Mouse (Mus musculus) embryo, embryonic 11 days (tissue): ENCODE results near the gene 1110008L16Rik.
"Not testable (repeated sequence)": the region's sequence is repeated elsewhere in the genome, so short reads cannot be mapped to it uniquely, and the experiment has no call there.

ENCODE experiments used
- DNase-seq: peaks from one replicate; pipeline ENCODE4 v3.0.0-alpha.2; 2015

1110008L16Rik gene

DNA sequence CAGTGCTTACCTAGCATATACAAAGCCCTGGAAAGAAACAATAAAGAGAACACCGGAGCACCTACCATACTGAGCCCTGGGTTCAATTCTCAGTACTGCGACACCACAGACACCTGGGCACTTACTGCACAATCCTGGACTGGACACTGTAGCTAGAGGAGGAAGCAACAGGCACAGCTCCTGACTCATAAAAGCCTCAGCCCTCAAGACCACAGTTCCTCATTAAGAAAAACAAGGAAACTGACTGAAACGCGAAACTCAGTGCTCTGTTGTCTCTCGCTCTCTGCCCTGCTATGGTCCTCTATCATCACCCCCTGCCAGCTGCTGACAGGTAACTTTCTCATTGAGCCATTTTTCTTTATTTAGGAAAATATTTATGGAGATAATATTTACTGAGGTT, at the start of gene 1110008L16Rik:
TSS of gene 1110008L16Rik (plus strand) at position 242 of the 400 bp plus-strand sequence.
- DNase-seq, result no peak

DNA sequence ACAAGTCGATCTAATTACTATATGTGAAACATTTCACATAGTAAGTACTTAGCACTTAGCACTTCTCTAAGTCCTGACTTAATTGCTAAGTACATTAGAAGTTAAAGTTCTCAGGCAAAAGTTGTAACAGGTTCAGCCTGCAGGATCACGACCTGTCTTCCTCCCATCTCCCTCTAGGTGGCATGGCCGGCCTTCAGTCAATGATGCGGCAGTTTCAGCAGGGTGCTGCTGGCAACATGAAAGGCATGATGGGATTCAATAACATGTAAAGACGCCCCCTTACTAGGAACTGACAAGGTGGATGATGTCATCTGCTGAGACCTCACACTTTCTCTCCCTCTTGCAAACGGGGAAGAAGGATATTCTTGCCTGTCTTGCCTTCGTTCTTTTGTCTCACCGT, 37.4 kb upstream of the 1110008L16Rik start:
- not testable (repeated sequence) for DNase-seq

DNA sequence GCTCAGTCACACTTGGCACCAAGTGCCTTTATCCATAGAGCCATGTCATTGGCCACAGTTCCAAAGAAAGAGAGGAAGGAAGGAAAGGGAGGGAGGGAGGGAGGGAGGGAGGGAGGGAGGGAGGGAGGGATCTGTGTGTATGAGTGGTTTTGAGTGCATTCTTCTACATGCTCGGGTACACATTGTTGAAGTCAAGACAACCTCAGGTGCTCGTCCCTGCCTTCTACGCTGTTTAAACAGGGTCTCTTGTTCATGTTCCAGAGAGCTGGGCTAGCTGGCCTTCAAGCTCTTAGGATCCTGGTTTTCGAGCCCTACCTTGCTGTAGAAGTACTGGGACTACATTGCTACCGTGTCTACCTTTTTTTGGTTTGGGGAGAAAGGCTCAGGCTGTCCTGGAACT, 36.0 kb upstream of the 1110008L16Rik start:
- not testable (repeated sequence) for DNase-seq

DNA sequence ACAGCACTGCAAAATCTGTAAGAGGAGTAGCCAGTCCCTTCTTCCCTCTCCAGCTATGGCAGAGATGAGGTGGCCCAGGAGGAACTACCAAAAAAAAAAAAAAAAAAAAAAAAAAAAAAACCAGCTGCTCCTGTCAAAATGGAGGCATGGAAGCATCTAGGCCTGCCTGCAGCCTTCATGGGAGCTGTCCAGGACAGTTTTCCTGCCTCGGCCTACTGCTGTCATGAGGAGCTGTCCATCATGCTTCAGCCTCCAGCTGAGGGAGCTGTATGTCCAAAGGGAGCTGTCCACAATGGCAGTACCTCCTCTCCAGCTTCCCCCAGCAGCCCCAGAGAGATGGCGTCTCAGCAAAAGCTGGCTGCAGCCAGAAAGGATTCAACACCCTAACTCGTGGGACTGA, 27.1 kb upstream of the 1110008L16Rik start:
- peak; percentile 13 for DNase-seq

DNA sequence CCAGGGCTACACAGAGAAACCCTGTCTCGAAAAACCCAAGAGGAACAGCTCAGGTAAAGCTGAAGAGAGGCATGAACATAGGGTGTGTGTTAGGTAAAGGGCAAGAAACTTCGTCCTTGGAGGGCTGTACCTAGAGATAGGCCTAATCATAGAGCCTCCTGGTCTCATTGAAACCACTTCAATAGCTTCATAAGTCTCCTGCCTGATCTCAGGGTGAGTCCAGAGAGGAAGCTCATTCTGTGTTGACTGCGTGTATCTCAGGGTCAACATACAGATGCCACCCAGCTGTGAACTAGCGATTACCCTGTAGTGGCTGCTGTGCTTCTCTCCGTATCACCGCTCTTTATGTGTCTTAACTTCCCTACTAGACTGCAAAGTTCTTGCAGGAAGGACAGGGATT, 21.8 kb upstream of the 1110008L16Rik start:
- DNase-seq, result not testable (repeated sequence)

DNA sequence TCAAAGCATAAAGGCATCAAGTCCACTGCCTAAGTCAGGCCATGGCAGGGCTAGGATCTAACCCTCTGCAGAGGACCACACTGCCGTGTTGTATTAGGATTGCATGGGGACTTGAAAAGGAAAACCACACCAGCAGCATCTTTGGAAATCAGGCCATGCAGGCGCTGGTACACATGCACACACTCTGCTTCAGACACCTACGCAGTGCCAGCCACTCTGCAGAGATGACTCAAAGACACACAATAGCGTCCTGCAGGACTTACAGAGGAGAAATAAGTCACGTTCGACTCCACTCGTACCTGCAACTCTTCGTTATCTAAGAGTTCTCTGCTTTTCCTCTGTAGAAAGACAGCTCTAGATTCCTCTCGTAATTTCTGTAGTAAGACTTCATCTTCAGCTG, 1.3 kb upstream of the 1110008L16Rik start:
- DNase-seq, result no peak

DNA sequence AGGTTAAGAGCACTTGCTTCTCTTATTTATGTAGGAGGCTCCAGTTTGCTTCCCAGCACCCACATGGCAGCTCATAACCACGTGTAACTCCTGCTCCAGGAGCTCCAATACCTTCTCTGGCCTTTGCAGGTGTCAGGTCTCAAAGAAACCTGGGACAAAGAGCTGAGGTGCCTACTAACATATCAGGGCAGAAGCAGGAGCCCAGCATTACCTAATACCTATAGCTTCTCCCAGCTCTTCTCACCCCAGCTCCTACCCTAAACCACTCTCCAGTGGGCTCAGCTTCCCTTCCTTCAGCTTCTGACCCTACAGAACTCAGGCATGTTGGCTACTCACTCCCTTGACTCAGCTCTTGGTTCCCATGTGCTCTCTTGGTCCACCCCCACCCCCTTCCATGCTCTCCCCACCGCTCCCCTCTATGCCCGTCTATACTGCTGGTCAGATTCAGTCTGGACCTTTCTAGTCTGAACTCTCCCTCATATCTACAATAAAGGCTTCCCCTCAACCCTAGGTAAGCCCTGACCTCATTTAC, 1.5 kb downstream of the 1110008L16Rik start:
- DNase-seq, result no peak

DNA sequence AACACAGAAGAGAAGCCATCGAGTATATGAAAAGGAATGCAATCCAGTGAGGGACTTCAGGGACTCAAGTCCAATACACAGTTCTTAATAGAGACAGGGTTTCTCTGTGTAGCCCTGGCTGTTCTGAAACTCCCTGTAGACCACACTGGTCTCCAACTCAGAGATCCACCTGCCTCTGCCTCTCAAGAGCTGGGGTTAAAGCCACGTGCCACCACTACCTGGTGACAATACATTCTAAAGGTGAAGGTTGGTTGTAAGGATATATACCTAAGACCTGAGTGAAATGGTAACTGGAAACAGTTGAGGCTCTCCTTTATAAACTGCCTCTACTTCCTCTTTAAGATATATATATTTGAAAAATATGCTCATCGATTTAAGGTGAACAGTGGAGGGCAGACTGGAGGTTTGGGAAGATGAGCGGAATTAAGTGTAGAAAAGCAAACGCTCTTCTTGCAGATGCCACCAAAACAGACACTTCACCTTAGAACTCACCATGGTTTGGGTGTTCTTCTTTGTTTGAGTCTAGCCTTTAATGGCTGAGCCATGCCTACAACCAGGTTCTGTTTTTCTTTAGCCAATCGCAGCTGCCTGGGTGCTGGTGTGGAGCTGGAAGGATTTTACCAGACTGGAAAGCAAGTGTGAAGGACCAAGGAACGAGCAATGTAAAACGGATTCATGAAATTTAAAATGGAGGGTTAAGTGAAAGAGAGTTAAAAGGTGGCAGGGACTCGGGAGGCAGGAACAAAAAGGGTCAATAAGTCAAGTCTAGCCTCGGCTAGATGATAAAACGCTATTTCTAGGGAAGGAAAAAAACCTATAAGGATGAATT, 2.3 kb downstream of the 1110008L16Rik start:
- DNase-seq, result peak; percentile 31

DNA sequence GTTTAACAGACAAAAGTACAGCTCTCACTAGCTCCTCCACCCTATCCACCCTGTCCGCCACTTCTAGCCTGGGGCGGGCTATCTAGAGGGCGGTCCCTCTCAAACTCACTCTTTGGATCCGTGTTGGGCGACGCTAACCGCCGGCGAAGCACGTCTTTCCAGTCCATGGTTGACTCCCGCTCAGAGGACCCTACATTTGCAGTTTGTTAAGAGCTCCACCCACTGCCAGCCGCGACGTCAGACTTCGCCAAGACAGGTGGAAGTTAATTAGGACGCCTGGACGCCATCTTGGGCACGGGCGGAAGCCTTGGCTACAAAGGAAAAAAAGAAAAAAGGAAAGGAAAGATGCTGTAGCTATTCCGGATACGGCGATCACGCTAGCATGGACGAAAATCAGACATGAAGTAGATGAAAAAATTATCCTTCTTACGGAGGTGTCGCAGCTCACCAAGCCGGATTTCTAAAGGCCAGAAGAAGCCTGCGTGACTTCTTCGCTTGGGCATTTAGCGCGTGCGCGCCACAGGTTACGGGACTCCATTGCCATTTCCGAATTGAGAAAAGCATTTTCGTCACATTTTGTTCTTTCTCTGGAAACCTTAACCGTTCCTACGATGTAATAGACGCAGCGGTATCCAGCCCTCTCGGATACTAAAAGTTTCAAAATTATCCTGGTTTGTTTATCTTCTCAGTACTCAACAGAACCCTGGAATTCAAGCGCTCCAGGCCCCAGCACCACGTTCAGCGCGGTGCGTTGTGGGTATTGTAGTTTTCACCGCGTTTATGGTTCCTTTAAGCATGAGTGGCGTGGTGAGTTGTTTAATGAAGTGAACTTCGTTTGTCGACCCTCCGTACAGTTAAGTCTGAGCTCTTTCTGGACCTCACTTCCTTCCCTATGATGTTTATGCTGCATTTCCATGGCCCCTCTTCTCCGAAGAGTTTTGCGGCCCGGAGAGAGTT, 3.4 kb downstream of the 1110008L16Rik start, which contains the start of gene Ppp2r3c:
TSS of gene Ppp2r3c (minus strand) at position 514 of the 957 bp plus-strand sequence.
- peak; percentile 96 for DNase-seq

DNA sequence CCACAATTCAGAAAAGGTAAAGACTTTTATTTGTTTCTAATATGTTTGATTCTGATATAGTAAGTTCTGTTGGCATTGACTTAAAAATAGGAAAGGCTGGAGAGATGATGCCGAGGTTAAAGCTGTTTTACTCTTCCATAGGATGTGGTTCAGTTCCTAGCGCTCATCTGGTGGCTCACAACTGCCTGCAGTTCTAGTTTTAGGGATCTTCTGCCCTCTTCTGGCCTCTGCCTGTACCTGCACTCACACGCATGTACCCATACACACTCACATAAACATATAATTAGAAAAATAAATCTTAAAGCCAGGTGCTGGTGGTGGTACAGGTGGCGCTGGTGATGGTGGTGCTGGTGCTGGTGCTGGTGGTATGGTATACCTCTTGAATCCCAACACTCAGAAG, 7.0 kb downstream of the 1110008L16Rik start:
- DNase-seq, result no peak

DNA sequence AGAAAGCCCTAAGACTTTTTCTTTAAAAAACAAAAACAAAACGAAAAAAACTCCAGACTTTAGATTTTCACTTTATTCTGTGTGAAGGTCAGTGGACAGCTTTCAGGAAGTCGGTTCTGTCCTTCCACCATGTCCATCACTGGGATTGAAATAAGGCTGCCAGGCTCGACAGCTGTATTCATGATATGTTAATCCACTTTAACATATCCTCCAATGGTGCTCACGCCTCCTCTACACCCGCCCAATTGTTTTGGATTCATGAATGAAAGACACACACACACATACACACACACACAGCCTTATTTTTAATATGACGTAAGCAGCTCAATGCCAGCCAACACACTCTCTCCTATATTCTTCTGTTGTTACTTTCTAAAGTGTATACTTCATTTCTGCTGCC, 8.2 kb downstream of the 1110008L16Rik start:
- DNase-seq, result no peak

DNA sequence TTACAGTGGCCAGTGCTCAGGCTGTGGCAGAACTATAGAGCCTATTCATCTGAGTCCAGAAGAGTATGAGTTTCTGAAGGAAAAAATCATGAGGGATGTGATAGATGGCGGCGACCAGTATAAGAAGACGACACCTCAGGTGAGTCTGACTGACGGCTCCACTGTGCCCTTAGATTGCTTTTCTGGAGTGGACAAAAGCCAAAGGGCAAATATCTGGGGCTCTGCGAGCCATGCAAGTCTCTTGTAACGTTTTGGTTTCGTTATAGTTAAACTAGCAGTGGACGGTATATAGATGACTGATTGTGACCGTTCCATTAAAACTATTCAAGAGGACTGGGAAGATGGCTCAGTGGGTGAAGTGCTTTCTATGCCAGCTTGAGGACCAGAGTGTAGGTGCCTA, 9.4 kb downstream of the 1110008L16Rik start:
- no peak for DNase-seq

DNA sequence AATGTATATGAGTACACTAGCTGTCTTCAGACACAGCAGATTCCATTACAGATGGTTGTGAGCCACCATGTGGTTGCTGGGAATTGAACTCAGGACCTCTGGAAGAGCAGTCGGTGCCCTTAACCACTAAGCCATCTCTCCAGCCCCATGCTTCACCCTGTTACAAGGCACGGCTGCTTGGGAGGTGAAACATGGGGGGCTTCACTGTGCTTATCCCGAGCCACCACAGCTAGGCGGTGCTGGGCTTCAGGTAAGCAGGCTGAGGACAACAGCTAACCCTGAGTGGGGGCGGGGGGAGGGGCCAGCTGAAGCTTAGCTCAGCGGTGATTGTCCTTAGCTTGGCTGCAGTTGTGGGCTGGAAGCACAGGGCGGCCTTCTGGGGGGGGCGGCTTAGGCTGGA, 10.1 kb downstream of the 1110008L16Rik start:
- DNase-seq, result no peak

DNA sequence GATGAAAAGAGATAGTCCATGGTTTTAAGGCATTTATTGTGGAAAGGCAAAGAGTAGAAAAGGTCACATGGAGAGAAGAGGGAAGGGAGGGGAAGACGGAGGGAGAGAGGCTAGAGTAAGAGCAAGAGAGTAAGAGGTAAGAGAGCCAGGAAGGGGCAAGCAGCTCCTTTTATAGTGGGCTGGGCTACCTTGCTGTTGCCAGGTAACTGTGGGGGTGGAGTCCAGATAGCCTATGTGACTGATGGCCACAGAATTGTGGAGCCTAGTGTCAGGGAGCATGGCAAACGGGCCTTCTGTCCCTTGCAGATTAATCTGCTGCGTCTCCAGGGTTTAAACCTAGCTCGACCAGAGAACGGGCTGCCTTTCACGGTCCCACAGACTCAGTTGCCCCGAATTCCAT, 12.5 kb downstream of the 1110008L16Rik start:
- DNase-seq, result no peak

DNA sequence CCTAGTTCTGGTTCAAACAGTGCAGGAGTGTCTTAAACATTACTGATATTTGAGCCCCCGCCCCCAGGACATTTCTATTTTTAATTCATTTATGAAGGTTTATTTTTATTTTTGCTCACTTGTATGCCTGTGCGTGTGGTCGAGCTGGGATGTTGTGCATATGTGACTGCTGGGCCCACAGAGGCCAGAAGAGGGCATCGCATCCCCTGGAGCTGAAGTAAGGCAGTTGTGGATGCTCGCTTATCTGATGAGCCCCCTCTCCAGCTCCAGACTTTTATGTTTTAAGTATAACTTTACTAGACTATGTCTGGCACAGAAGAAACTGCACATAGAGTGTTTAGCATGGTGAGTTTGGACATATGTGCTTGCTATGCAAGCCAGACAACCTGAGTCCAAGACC, 14.5 kb downstream of the 1110008L16Rik start:
- peak; percentile 11 for DNase-seq

DNA sequence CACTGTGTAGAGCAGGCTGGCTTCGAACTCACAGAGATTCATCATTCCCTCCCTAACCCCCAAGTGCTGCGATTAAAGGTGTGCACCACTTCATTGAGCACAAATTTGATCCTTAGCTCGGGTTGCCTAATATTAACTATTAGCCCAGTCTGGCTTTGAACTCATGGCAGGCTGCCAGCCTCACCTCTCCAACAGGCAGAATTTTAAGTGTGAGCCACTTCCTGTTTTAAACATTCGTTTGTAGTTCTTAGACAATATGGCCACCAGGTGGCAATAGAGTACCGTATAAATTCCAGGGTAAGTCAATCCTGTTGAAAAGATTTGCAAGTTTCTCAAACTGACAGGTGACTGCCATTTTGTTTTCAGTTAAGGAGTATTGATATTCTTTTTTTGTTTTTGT, 15.8 kb downstream of the 1110008L16Rik start:
- DNase-seq, result peak; percentile 85

DNA sequence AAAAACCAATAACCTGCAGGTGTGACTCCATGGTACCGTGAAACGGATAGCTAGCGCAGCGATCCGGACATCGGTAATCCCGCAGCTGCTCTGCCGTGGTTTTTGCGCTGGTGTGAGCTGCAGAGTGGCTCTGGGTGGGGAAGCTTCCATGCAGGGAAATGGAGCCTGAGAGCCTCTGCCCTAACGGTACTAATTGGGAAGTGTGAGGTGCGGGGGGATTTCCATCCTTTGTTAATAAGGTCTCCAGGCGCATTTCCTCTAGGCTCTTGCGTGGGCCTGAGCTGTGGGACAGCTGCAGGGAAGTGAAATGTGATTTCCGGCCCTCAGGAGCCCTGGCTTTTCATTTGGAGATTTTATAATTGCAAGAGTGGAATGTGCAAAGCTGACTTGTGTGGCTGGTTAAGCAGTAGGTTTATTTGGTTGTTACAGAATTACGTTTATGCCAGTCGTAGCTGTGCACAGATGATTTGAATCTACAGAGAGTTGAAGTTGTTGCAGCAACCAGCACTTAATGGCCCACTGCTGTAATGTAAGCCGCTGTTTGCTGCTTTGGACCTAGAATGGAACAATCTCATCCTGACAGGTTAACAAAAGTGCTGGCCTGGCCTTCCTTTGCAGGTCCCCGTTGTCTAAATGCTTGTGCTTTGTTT, 22.4 kb downstream of the 1110008L16Rik start:
- no peak for DNase-seq

DNA sequence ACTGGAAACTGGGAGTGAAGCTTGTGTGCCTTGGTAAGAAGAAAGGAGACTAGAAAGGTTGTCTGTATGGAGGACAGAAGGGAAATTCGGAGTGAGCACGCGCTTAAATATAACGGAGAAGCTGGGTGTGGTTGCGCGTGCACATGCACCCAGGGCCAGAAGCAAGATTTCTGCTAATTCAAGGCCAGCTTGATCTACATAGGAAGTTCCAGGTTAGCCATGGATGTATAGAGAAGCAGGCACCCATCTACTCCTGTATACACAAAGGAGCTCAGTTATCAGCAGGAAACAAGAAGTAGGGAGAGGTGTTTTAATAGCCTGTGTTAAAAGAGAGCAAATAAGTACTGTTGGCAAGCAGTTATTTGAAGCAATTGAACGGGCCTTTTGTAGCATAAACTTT, 26.3 kb downstream of the 1110008L16Rik start:
- no peak for DNase-seq

DNA sequence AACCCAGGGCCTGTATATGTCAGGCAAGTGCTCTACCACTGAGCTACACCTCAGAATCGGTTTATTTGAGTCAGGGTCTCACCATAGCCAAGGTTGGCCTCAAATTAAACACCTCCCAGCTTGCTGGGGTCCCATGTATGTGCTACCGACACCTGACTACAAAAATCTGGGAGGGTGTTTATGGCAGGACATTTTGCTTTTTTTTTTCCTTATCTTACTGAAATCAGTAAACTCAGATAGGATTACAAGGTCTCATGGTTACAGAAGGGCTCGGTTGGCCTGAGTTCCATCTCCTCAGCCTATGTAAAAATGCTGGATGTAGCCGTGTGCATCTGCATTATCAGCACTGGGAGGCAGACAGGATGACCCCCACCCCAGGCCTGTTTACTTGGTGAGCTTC, 29.4 kb downstream of the 1110008L16Rik start:
- no peak for DNase-seq

DNA sequence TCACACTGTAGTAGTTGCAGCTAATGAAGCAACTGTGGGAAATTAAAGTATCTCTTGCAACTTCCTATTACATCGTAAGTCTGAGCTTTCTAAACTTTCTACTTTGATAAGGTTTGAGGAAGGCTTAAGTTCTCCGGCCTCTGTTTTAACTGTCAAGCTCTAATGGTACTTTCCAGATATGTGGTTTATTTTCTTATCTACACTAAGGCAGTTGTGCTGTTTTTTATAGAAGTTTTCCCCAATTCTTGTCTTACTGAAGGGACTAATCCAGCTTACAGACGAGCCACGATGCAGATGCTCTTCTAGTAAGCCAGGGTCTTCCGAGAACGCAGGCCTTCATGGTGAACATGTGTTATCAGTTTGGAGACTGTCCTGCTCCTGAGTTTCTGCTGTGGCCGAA, 30.0 kb downstream of the 1110008L16Rik start:
- DNase-seq, result no peak

DNA sequence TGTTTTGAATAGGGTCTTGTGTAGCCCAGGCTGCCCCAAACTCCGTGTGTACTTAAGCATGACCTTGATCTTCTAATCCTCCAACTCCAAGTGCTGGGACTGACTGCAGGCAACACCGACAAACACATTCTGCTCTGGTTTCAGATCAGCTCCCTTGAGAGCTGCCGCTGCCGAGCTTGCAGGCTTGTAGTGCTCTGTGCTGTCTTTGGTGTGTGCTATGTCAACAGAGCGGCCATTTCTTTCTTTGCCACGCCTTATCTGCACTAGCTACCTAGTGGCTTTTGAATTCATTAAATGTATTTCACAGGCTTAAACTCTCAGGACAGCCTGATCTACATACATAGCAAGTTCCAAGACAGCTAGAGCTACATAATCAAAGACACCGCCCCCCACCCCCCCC, 34.3 kb downstream of the 1110008L16Rik start:
- no peak for DNase-seq

DNA sequence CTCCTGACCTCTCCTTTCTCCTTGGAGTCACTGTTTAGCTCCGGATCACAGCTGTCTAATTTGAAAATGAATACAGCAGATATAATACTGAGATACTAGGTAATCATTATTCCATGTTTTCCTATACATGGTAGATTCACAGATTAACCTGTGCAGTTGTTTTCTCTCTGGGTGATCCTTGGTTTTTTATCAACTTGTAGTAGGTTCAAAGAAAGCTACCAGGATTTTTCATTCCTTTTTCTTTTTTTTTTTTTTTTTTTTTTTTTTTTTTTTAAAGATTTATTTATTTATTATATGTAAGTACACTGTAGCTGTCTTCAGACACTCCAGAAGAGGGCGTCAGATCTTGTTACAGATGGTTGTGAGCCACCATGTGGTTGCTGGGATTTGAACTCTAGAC, 39.1 kb downstream of the 1110008L16Rik start:
- DNase-seq, result not testable (repeated sequence)

DNA sequence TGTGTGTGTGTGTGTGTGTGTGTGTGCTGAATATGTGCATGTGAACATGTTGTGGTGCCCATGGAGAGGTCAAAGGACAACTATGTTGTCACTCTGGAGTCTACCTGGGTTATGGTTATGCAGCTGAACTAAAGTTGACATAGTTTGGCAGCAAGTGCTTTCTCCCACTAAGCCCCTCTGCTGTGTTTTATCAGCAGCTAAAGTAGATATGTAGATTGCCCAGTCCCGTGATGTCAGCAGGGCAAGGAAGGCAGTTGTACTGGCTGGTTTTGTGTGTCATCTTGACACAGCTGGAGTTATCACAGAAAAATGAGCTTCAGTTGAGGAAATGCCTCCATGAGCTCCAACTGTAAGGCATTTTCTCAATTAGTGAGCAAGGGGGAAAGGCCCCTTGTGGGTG, 43.7 kb downstream of the 1110008L16Rik start:
- not testable (repeated sequence) for DNase-seq
